Mouse (Mus musculus): ENCODE data around the gene Tenm4.

DNA sequence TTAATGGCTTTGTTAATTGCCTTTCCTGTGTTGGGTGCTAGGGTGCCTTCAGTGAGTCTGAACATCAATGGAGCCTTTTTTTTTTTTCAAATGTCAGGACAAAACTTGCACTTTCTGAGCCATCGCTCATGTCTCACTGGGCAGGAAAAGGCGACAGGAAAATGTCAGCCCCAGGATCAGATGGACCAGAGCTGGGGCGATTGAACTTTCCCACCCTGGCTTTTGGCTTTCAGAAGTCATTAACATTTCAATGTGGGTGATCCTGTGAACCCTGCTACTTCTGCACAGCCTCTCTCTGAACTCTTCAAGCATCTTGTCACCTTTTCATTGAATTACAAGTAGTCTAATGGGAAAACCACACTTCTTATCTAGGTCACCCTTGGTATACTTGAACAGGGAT, 551.8 kb downstream of the Tenm4 start:
- TF ChIP-seq RCOR1 (conservative IDR thresholded peaks at IDR 0.05; ENCODE audit: low read depth, low read length) (no peak), ELF1 (IDR thresholded peaks at IDR 0.05; ENCODE audit: low read depth, low read length) (no peak), ZNF384 (IDR thresholded peaks at IDR 0.05; ENCODE audit: low read depth, low read length) (no peak), ZKSCAN1 (IDR thresholded peaks at IDR 0.05; ENCODE audit: borderline replicate concordance, low read depth, low read length) (no peak), SIN3A (IDR thresholded peaks at IDR 0.05; ENCODE audit: low read length) (no peak), BHLHE40 (IDR thresholded peaks at IDR 0.05; ENCODE audit: low read depth, low read length) (no peak), CTCF (conservative IDR thresholded peaks at IDR 0.05 in 1 of 2, IDR thresholded peaks at IDR 0.05 in 1 of 2; ENCODE audit: low read depth in 2 of 2, low read length in 2 of 2) (no peak), JUND (conservative IDR thresholded peaks at IDR 0.05; ENCODE audit: low read depth, low read length) (no peak)

Data from CH12.LX (cell line).